Mouse (Mus musculus) neural tube, embryonic 11.5 days (tissue): ENCODE results near the gene Ttll4. TPM values are rescaled to one million over a fixed set of nuclear protein-coding genes. Genes with fewer than 3 reads are reported as not detected.

Source experiments
- ATAC-seq: fragments of 200-750 bp; cut with Nextera tagmentation; 2 replicates; pipeline ENCODE4 v1.8.0; 2017; ENCODE audit warnings: moderate number of reproducible peaks, mild to moderate bottlenecking, moderate TSS enrichment, moderate library complexity; ENCODE audit not compliant: insufficient read depth, low FRiP score, low TSS enrichment
- DNase-seq: peaks from one replicate; pipeline ENCODE4 v3.0.0-alpha.2; 2015; ENCODE audit warnings: low spot score
- H3K27ac ChIP-seq: fragments of 300-500 bp; sonication (generic); 2 replicates; pipeline ENCODE4 v1.5.1; 2014; ENCODE audit warnings: low read depth, mild to moderate bottlenecking, low read length
- H3K27me3 ChIP-seq: fragments of 300-500 bp; sonication (generic); 2 replicates; pipeline ENCODE4 v1.6.1; 2014; ENCODE audit warnings: mild to moderate bottlenecking, low read length, mixed read lengths; ENCODE audit not compliant: control insufficient read depth, insufficient read depth
- H3K36me3 ChIP-seq: fragments of 300-500 bp; sonication (generic); 2 replicates; pipeline ENCODE4 v1.6.1; 2014; ENCODE audit warnings: mild to moderate bottlenecking, low read length, moderate library complexity, mixed read lengths; ENCODE audit not compliant: control insufficient read depth, insufficient read depth
- H3K4me1 ChIP-seq: fragments of 300-500 bp; sonication (generic); 2 replicates; pipeline ENCODE4 v1.6.1; 2014; ENCODE audit warnings: low read length, mixed read lengths; ENCODE audit not compliant: control insufficient read depth, insufficient read depth
- H3K4me2 ChIP-seq: fragments of 300-500 bp; sonication (generic); 2 replicates; pipeline ENCODE4 v1.6.1; 2014; ENCODE audit warnings: low read depth, mild to moderate bottlenecking, moderate library complexity
- H3K4me3 ChIP-seq: fragments of 300-500 bp; sonication (generic); 2 replicates; pipeline ENCODE4 v1.5.1; 2014; ENCODE audit warnings: low read depth, low read length
- H3K9ac ChIP-seq: fragments of 300-500 bp; sonication (generic); 2 replicates; pipeline ENCODE4 v1.6.1; 2014; ENCODE audit warnings: mild to moderate bottlenecking, low read length
- H3K9me3 ChIP-seq: fragments of 300-500 bp; sonication (generic); 2 replicates; pipeline ENCODE4 v1.6.1; 2016; ENCODE audit warnings: low read length; ENCODE audit not compliant: control insufficient read depth
- WGBS: fragments of 180-500 bp; shearing (Covaris S2); extraction: QIAGEN DNeasy Blood & Tissue Kit; methylation state at CpG from one replicate; pipeline ENCODE4 v1.1.7; 2014; 5-methylcytosine and 5-hydroxymethylcytosine counted together
- polyA plus RNA-seq: library from polyadenylated mRNA; unstranded; fragments of >200 nt; fragmentation: Nextera tagmentation; extraction: Ambion mirVana; gene quantifications from 2 replicates; pipeline ENCODE4 v1.2.1, GENCODE M21; 2014

Gene Ttll4
- polyA plus RNA-seq, 1 experiment from 2014 or later, result 50.2 TPM

DNA sequence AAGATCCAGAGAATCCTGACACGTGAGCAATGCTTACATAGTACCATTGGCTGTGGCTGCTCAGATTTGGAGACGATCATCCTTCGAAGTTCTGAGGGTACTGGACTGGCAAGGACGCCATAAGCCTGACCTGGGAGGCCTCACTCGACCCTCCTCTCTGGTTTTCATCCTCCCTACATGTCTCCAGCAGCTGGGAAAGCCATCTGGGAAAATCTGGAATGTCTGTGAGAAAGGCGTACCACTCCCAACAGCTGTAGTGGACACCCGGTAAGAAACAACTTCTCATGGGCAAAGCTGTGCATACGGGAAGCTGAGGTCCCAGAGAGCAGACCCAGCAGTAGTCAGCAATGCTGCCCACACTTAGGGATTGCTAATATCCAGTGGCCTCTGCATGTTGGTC, 90.6 kb downstream of the Ttll4 start:
- Histone ChIP-seq H3K9me3 (no peaks in the 10 kb centered on the region), H3K4me3 (no peak overlapping the region), H3K36me3 (no peaks in the 10 kb centered on the region), H3K27me3 (0 out of 2 replicates have a peak, but pooled peaks cover 2% of the 10 kb centered on the region), H3K4me2 (no peak overlapping the region), H3K4me1 (no peaks in the 10 kb centered on the region), H3K27ac (no peak overlapping the region), H3K9ac (no peak overlapping the region)
- WGBS, result 79% methylated on average over 8 of the region's 8 CpGs
- ATAC-seq, result no peak
- no peak for DNase-seq

DNA sequence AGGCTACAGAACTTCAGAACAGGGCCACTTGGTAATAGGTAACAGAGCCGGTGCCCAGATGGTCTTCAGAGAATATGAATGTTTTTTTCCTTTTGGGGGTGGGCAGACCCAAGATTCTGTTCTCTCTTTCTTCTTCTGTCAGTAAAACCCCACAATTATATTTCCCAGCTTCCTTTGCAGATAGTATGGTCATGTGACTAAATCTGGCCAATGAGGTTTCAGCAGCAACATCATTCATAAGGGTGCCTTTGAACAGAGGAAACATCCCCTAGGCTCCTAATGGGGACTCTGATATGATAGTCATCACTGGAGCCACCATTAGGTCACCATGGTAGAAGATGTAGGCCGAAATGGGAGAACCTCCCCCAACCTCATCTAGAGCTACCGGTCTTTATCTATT, 91.3 kb downstream of the Ttll4 start:
- Histone ChIP-seq H3K27me3 (0 out of 2 replicates have a peak, but pooled peaks cover 2% of the 10 kb centered on the region), H3K4me2 (no peak overlapping the region), H3K9me3 (no peaks in the 10 kb centered on the region), H3K4me1 (no peaks in the 10 kb centered on the region), H3K4me3 (no peak overlapping the region), H3K27ac (no peak overlapping the region), H3K9ac (no peak overlapping the region), H3K36me3 (no peaks in the 10 kb centered on the region)
- no peak for DNase-seq
- no peak for ATAC-seq
- 96% methylated on average over 3 of the region's 3 CpGs for WGBS

Other genes starting within 250 kb of the Ttll4 start
- 90.2 and 90.5 TPM in 2 replicates for gene Cnot9, start 155.7 kb upstream of the Ttll4 start, polyA plus RNA-seq
- gene Plcd4, start 118.9 kb upstream of the Ttll4 start, polyA plus RNA-seq, result 0.72 and 1.3 TPM in 2 replicates
- 40.4 and 42.6 TPM in 2 replicates for gene Usp37, start 117.5 kb upstream of the Ttll4 start, polyA plus RNA-seq
- 9.7 and 10.2 TPM in 2 replicates for gene Zfp142, start 73.5 kb upstream of the Ttll4 start, polyA plus RNA-seq
- gene Bcs1l, start 73.5 kb upstream of the Ttll4 start, polyA plus RNA-seq, result 20.3 and 21.2 TPM in 2 replicates
- gene Rnf25, start 60.3 kb upstream of the Ttll4 start, polyA plus RNA-seq, result 9.0 and 9.4 TPM in 2 replicates
- gene Stk36, start 60.3 kb upstream of the Ttll4 start, polyA plus RNA-seq, result 17.2 and 23.3 TPM in 2 replicates
- gene Cyp27a1, start 51.8 kb downstream of the Ttll4 start, polyA plus RNA-seq, result 4.6 and 6.2 TPM in 2 replicates
- gene Prkag3, start 87.5 kb downstream of the Ttll4 start, polyA plus RNA-seq, result 0.16 TPM in 1 of 2 replicates, not detected in the other
- 14.5 and 14.6 TPM in 2 replicates for gene Wnt6, start 110.1 kb downstream of the Ttll4 start, polyA plus RNA-seq
- 1.7 and 2.4 TPM in 2 replicates for gene Wnt10a, start 129.8 kb downstream of the Ttll4 start, polyA plus RNA-seq
- gene Cdk5r2, start 193.2 kb downstream of the Ttll4 start, polyA plus RNA-seq, result 4.0 and 4.5 TPM in 2 replicates
- gene Fev, start 223.7 kb downstream of the Ttll4 start, polyA plus RNA-seq, result 0.20 TPM in 1 of 2 replicates, not detected in the other
- gene Cryba2, start 231.4 kb downstream of the Ttll4 start, polyA plus RNA-seq, result not detected in 2 replicates